9 mouse cellular contexts compared by ENCODE assay signal in the genomic region with DNA sequence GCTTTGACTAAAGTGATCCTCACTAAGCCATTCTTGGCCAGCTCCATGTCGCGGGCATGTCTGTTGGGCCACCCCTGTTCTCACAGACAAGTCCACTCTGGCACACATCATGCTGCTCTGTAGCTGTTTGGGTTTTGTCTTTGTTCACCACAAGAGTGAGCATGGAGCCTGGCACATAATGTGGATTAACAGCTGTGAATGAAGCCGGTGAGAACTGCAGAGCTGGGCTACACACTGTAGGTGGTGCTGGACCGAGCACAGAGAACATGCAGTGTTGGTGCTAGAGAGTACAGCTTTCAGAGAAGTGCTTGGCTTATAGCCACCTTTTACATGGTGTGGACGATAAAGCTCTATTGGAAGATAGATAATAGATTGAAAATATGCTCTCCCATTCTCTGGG.
DNase-seq lines count a peak whose midpoint lies in the region; ATAC-seq and TF ChIP-seq lines count a peak whose summit lies in the region.
"Had no signal": no experiment of that assay in that cellular context is flagged by ENCODE, and none has a peak within 500 bp of the region (broad histone marks: within the 10 kb centered on the region; RNA-seq: fewer than 3 reads in every experiment).

No protein-coding gene starts in this region.

- TF ChIP-seq POLR2A in MEL (IDR thresholded peaks at IDR 0.05; ENCODE audit: control insufficient read depth in 1 of 2, insufficient read depth in 1 of 2, low read depth in 1 of 2, low read length in 2 of 2, poor library complexity in 1 of 2): no peak

- H3K79me2 ChIP-seq in MEL (ENCODE audit: control insufficient read depth, insufficient read depth, low read length, poor library complexity): no peaks in the 10 kb centered on the region

- intact Hi-C loops in heart, postnatal 36 days (cut with DNase I): loop anchor here (2.0 to 5.0 kb wide), 3 partner anchors 71 to 747 kb away; no protein-coding TSS in a partner anchor

- no peak for DNase-seq in heart, postnatal 36 days
- DNase-seq in MEL (ENCODE audit: low read depth, low spot score): peak; percentile 7
- DNase-seq in layer of hippocampus, adult 8-10 months (ENCODE audit: low spot score in 2 of 2): peak; percentile 44 to 48
- DNase-seq in c-Kit-positive CD71-positive TER-119-positive erythroid progenitor cells, embryonic 14.5 days (ENCODE audit: low spot score): no peak

- H3K9ac ChIP-seq in heart, embryonic 16.5 days (ENCODE audit: low read length): no peak overlapping the region
- H3K9ac ChIP-seq in MEL (ENCODE audit: control insufficient read depth, low read depth, low read length, poor library complexity, severe bottlenecking): no peak overlapping the region
- no peak overlapping the region for H3K9ac ChIP-seq in embryonic facial prominence, embryonic 15.5 days
- H3K9ac ChIP-seq in stomach, embryonic 16.5 days (ENCODE audit: low read length): no peak overlapping the region
- H3K9ac ChIP-seq: limb, embryonic 12.5 days had no signal

- no peaks in the 10 kb centered on the region for H3K36me3 ChIP-seq in heart, embryonic 16.5 days (ENCODE audit: control insufficient read depth, insufficient read depth)
- H3K36me3 ChIP-seq in MEL (ENCODE audit: control insufficient read depth in 1 of 2, insufficient read depth in 2 of 2, low read length in 2 of 2): no peaks in the 10 kb centered on the region
- no peaks in the 10 kb centered on the region for H3K36me3 ChIP-seq in embryonic facial prominence, embryonic 15.5 days
- H3K36me3 ChIP-seq in stomach, embryonic 16.5 days (ENCODE audit: control insufficient read depth, insufficient read depth, low read length): no peaks in the 10 kb centered on the region
- H3K36me3 ChIP-seq: limb, embryonic 12.5 days had no signal

- no peak for TF ChIP-seq EP300 in MEL (IDR thresholded peaks at IDR 0.05; ENCODE audit: low read depth in 1 of 2, low read length in 2 of 2)

- peak; percentile 37; the same call in 1 of the 2 replicates for ATAC-seq in heart, embryonic 16.5 days (replicated peaks; ENCODE audit: extremely low read depth, insufficient read depth, low FRiP score)
- 0 out of 2 replicates have a peak, but pooled peaks have one; percentile 34 for ATAC-seq in embryonic facial prominence, embryonic 15.5 days (ENCODE audit: insufficient number of reproducible peaks, low FRiP score, low TSS enrichment, low read depth)
- 0 out of 2 replicates have a peak, but pooled peaks have one; percentile 14 for ATAC-seq in megakaryocyte-erythroid progenitor cell, adult 5-6 weeks (replicated peaks; ENCODE audit: low FRiP score, low TSS enrichment, poor library complexity, severe bottlenecking)
- ATAC-seq in stomach, embryonic 16.5 days (ENCODE audit: insufficient read depth, low FRiP score): peak; percentile 29; the same call in 1 of the 2 replicates

- peak in 1 of 3 experiments; percentile 19; a peak in 1 of 6 replicates for TF ChIP-seq CTCF in MEL (IDR thresholded peaks at IDR 0.05 in 2 of 3, conservative IDR thresholded peaks at IDR 0.05 in 1 of 3; ENCODE audit: control insufficient read depth in 1 of 3, insufficient read depth in 1 of 3, low read depth in 2 of 3, low read length in 3 of 3, poor library complexity in 1 of 3, severe bottlenecking in 1 of 3)

- WGBS in heart, embryonic 16.5 days: 52% methylated on average over 5 of the region's 5 CpGs
- 53% methylated on average over 5 of the region's 5 CpGs for WGBS in embryonic facial prominence, embryonic 15.5 days
- WGBS in stomach, embryonic 16.5 days: 56% methylated on average over 5 of the region's 5 CpGs

- no peak overlapping the region for H3K4me3 ChIP-seq in heart, embryonic 16.5 days (ENCODE audit: low read length)
- H3K4me3 ChIP-seq in MEL (ENCODE audit: control insufficient read depth in 1 of 2, insufficient read depth in 1 of 2, low read depth in 2 of 2, low read length in 2 of 2): no peak overlapping the region
- H3K4me3 ChIP-seq in embryonic facial prominence, embryonic 15.5 days (replicated peaks): no peak overlapping the region
- H3K4me3 ChIP-seq in stomach, embryonic 16.5 days (replicated peaks; ENCODE audit: low read length): no peak overlapping the region
- H3K4me3 ChIP-seq: limb, embryonic 12.5 days had no signal

- H3K9me3 ChIP-seq in heart, embryonic 16.5 days (replicated peaks; ENCODE audit: control insufficient read depth, low read length): no peaks in the 10 kb centered on the region
- no peaks in the 10 kb centered on the region for H3K9me3 ChIP-seq in MEL (replicated peaks; ENCODE audit: insufficient read depth, low read length)
- H3K9me3 ChIP-seq in embryonic facial prominence, embryonic 15.5 days (replicated peaks): no peaks in the 10 kb centered on the region
- H3K9me3 ChIP-seq in stomach, embryonic 16.5 days (replicated peaks; ENCODE audit: control insufficient read depth, low read length): no peaks in the 10 kb centered on the region
- H3K9me3 ChIP-seq: limb, embryonic 12.5 days had no signal

- H3K4me1 ChIP-seq in heart, embryonic 16.5 days (ENCODE audit: control insufficient read depth, insufficient read depth, low read length): no peaks in the 10 kb centered on the region
- no peaks in the 10 kb centered on the region for H3K4me1 ChIP-seq in MEL (ENCODE audit: control insufficient read depth in 1 of 2, insufficient read depth in 2 of 2, low read length in 2 of 2)
- no peaks in the 10 kb centered on the region for H3K4me1 ChIP-seq in embryonic facial prominence, embryonic 15.5 days
- no peaks in the 10 kb centered on the region for H3K4me1 ChIP-seq in stomach, embryonic 16.5 days (ENCODE audit: control insufficient read depth, insufficient read depth, low read length)
- H3K4me1 ChIP-seq: limb, embryonic 12.5 days had no signal

- peaks cover 6% of the 10 kb centered on the region; the same call in 1 of the 2 replicates for H3K27me3 ChIP-seq in heart, embryonic 16.5 days (ENCODE audit: control insufficient read depth, insufficient read depth, low read length)
- peaks cover 0 to 1% of the 10 kb centered on the region in 2 experiments; a peak in 3 of 4 replicates for H3K27me3 ChIP-seq in MEL (ENCODE audit: control insufficient read depth in 1 of 2, insufficient read depth in 2 of 2, low read length in 2 of 2)
- peaks cover 13% of the 10 kb centered on the region; the same call in 1 of the 2 replicates for H3K27me3 ChIP-seq in embryonic facial prominence, embryonic 15.5 days
- H3K27me3 ChIP-seq in stomach, embryonic 16.5 days (ENCODE audit: control insufficient read depth, insufficient read depth, low read length): no peaks in the 10 kb centered on the region; the same call in 1 of the 2 replicates

- no peak overlapping the region for H3K4me2 ChIP-seq in heart, embryonic 16.5 days (ENCODE audit: low read depth, low read length)
- no peak overlapping the region for H3K4me2 ChIP-seq in embryonic facial prominence, embryonic 15.5 days (replicated peaks)
- H3K4me2 ChIP-seq in stomach, embryonic 16.5 days (ENCODE audit: low read depth, low read length): no peak overlapping the region
- H3K4me2 ChIP-seq: limb, embryonic 12.5 days had no signal

- H3K27ac ChIP-seq in heart, embryonic 16.5 days (ENCODE audit: low read length): no peak overlapping the region
- H3K27ac ChIP-seq in MEL (ENCODE audit: control insufficient read depth, low read depth, low read length): no peak overlapping the region
- no peak overlapping the region for H3K27ac ChIP-seq in embryonic facial prominence, embryonic 15.5 days (replicated peaks)
- no peak overlapping the region for H3K27ac ChIP-seq in stomach, embryonic 16.5 days (ENCODE audit: low read length)
- H3K27ac ChIP-seq: limb, embryonic 12.5 days had no signal

- no peak for TF ChIP-seq RAD21 in MEL (IDR thresholded peaks at IDR 0.05; ENCODE audit: low read depth, low read length)

TF ChIP-seq in MEL, 35 proteins besides CTCF, POLR2A, EP300 and RAD21:
- peak; percentile 31; the same call in 1 of the 2 replicates for TF ChIP-seq SMC3 (IDR thresholded peaks at IDR 0.05; ENCODE audit: low read depth, low read length)
- no peak for TF ChIP-seq GATA1 (IDR thresholded peaks at IDR 0.05; ENCODE audit: low read depth, low read length)
- TF ChIP-seq USF1 (IDR thresholded peaks at IDR 0.05; ENCODE audit: low read depth, low read length): no peak
- TF ChIP-seq TAL1 (IDR thresholded peaks at IDR 0.05; ENCODE audit: low read length): no peak
- no peak for TF ChIP-seq MAZ (IDR thresholded peaks at IDR 0.05; ENCODE audit: low read depth, low read length)
- TF ChIP-seq HCFC1 (IDR thresholded peaks at IDR 0.05; ENCODE audit: low read depth, low read length): no peak
- TF ChIP-seq GABPA (IDR thresholded peaks at IDR 0.05; ENCODE audit: low read depth, low read length): no peak
- no peak for TF ChIP-seq ZC3H11A (IDR thresholded peaks at IDR 0.05; ENCODE audit: low read depth, low read length)

Comparison
In these comparisons a context has a peak if more than half of its experiments do, and no peak if none do; other contexts are left out.
1. DNase-seq: peak in MEL (single experiment) and layer of hippocampus, adult 8-10 months (2 of 2); none in heart, postnatal 36 days (0 of 2) and c-Kit-positive CD71-positive TER-119-positive erythroid progenitor cells, embryonic 14.5 days (single experiment).
2. Peak in every context shown above with its lines, with median percentiles within 50 percentile points of each other: ATAC-seq.